Mouse (Mus musculus): ENCODE measurements around the gene Cryba4.

The Cryba4 gene

GRCm38 (mm10) chr5:112252400-112252799, at the start of gene Cryba4:
Gene Cryba4 (minus strand): TSS chr5:112252518.
- DNase-seq (ENCODE audit: low read depth, low spot score) = no peak

- DNase-seq (ENCODE audit: low read depth, low spot score) = no peak
Measured at GRCm38 (mm10) chr5:112301694-112302093, 49.4 kb upstream of the Cryba4 start.

GRCm38 (mm10) chr5:112300721-112301308, 48.5 kb upstream of the Cryba4 start:
- no peak for DNase-seq (ENCODE audit: low read depth, low spot score)

- no peak for DNase-seq (ENCODE audit: low read depth, low spot score)
Measured at GRCm38 (mm10) chr5:112300112-112300511, 47.8 kb upstream of the Cryba4 start.

GRCm38 (mm10) chr5:112299399-112299798, 47.1 kb upstream of the Cryba4 start:
- peak; percentile 35 for DNase-seq (ENCODE audit: low read depth, low spot score)

GRCm38 (mm10) chr5:112298226-112298988, 46.1 kb upstream of the Cryba4 start:
- no peak for DNase-seq (ENCODE audit: low read depth, low spot score)

GRCm38 (mm10) chr5:112297257-112297656, 44.9 kb upstream of the Cryba4 start:
- DNase-seq (ENCODE audit: low read depth, low spot score) = peak; percentile 37

- DNase-seq (ENCODE audit: low read depth, low spot score) = no peak
Measured at GRCm38 (mm10) chr5:112296404-112297181, 44.3 kb upstream of the Cryba4 start.

GRCm38 (mm10) chr5:112295564-112295963, 43.2 kb upstream of the Cryba4 start:
- DNase-seq (ENCODE audit: low read depth, low spot score) = no peak

GRCm38 (mm10) chr5:112295162-112295561, 42.8 kb upstream of the Cryba4 start:
- DNase-seq (ENCODE audit: low read depth, low spot score) = peak; percentile 80

- no peak for DNase-seq (ENCODE audit: low read depth, low spot score)
Measured at GRCm38 (mm10) chr5:112294696-112295095, 42.4 kb upstream of the Cryba4 start.

- no peak for DNase-seq (ENCODE audit: low read depth, low spot score)
Measured at GRCm38 (mm10) chr5:112293800-112294199, 41.5 kb upstream of the Cryba4 start.

- no peak for DNase-seq (ENCODE audit: low read depth, low spot score)
Measured at GRCm38 (mm10) chr5:112292343-112292980, 40.1 kb upstream of the Cryba4 start.

- DNase-seq (ENCODE audit: low read depth, low spot score) = no peak
Measured at GRCm38 (mm10) chr5:112291866-112292265, 39.5 kb upstream of the Cryba4 start.

GRCm38 (mm10) chr5:112290536-112290880, 38.2 kb upstream of the Cryba4 start:
- no peak for DNase-seq (ENCODE audit: low read depth, low spot score)

- no peak for DNase-seq (ENCODE audit: low read depth, low spot score)
Measured at GRCm38 (mm10) chr5:112289819-112290535, 37.7 kb upstream of the Cryba4 start.

- no peak for DNase-seq (ENCODE audit: low read depth, low spot score)
Measured at GRCm38 (mm10) chr5:112289236-112289635, 36.9 kb upstream of the Cryba4 start.

- DNase-seq (ENCODE audit: low read depth, low spot score) = no peak
Measured at GRCm38 (mm10) chr5:112288193-112289141, 36.1 kb upstream of the Cryba4 start.

GRCm38 (mm10) chr5:112287652-112288051, 35.3 kb upstream of the Cryba4 start:
- no peak for DNase-seq (ENCODE audit: low read depth, low spot score)

GRCm38 (mm10) chr5:112286984-112287641, 34.8 kb upstream of the Cryba4 start:
- no peak for DNase-seq (ENCODE audit: low read depth, low spot score)

Measured in R1 (cell line).